30 mouse cellular contexts compared by ENCODE assay signal in genomic region chr19:60199152-60199551, GRCm38 (mm10).
"Had no signal": no experiment of that assay in that cellular context is flagged by ENCODE, and none has a peak within 500 bp of the region (broad histone marks: within the 10 kb centered on the region; RNA-seq: fewer than 3 reads in every experiment).

No protein-coding gene starts in this region.

- H3K27ac ChIP-seq: heart, embryonic 13.5 days; heart, embryonic 15.5 days; hindbrain, embryonic 10.5 days; hindbrain, embryonic 12.5 days; hindbrain, embryonic 13.5 days; hindbrain, embryonic 14.5 days; hindbrain, embryonic 15.5 days; hindbrain, postnatal 0 days; intestine, embryonic 15.5 days; kidney, embryonic 15.5 days; kidney, postnatal 0 days; layer of hippocampus, adult 2 months; left cerebral cortex, adult 2 months had no signal

- H3K4me1 ChIP-seq: intestine, embryonic 15.5 days had no signal

- DNase-seq: heart, postnatal 10 days; heart, postnatal 14 days; heart, postnatal 36 days; heart, postnatal 4 days; kidney, adult 11 months; kidney, adult 18-20 months; kidney, adult 2 months; kidney, adult 8-10 months; kidney, adult 9 months; kidney, postnatal 10 days; kidney, postnatal 14 days; kidney, postnatal 25 days; kidney, postnatal 36 days; kidney, postnatal 4 days; layer of hippocampus, adult 9-11 months; layer of hippocampus, postnatal 36 days had no signal

- H3K36me3 ChIP-seq: heart, embryonic 15.5 days; intestine, embryonic 15.5 days had no signal

- H3K27me3 ChIP-seq: heart, embryonic 12.5 days; heart, embryonic 13.5 days; heart, embryonic 15.5 days; hindbrain, embryonic 12.5 days; hindbrain, embryonic 13.5 days; hindbrain, embryonic 15.5 days; intestine, embryonic 15.5 days; kidney, embryonic 15.5 days had no signal

- H3K9me3 ChIP-seq: heart, embryonic 12.5 days; heart, embryonic 13.5 days; heart, embryonic 15.5 days; hindbrain, embryonic 10.5 days; hindbrain, embryonic 12.5 days; hindbrain, embryonic 13.5 days; hindbrain, embryonic 15.5 days; intestine, embryonic 15.5 days; kidney, embryonic 15.5 days had no signal

- H3K4me3 ChIP-seq: heart, embryonic 12.5 days; heart, embryonic 13.5 days; heart, embryonic 15.5 days; hindbrain, embryonic 10.5 days; hindbrain, embryonic 12.5 days; hindbrain, embryonic 13.5 days; hindbrain, embryonic 15.5 days; intestine, embryonic 15.5 days; kidney, embryonic 15.5 days; layer of hippocampus, adult 2 months; left cerebral cortex, adult 2 months had no signal

- H3K9ac ChIP-seq: heart, embryonic 12.5 days; heart, embryonic 13.5 days; heart, embryonic 15.5 days; hindbrain, embryonic 12.5 days; hindbrain, embryonic 13.5 days; hindbrain, embryonic 14.5 days; hindbrain, embryonic 15.5 days; intestine, embryonic 15.5 days; kidney, embryonic 15.5 days had no signal
